Mouse (Mus musculus): Measurements from ENCODE around the gene Ucma. TPM values are rescaled to one million over a fixed set of nuclear protein-coding genes. Genes with fewer than 3 reads are reported as not detected.
A peak's percentile ranks its signal among the peaks of the same experiment; 100 is the strongest.
"Not testable (repeated sequence)": the region's sequence is repeated elsewhere in the genome, so short reads cannot be mapped to it uniquely, and the experiment has no call there.

Ucma gene
- polyA plus RNA-seq (2015; fragmentation: Nextera tagmentation; extraction: Ambion mirVana), result not detected in 2 replicates

DNA sequence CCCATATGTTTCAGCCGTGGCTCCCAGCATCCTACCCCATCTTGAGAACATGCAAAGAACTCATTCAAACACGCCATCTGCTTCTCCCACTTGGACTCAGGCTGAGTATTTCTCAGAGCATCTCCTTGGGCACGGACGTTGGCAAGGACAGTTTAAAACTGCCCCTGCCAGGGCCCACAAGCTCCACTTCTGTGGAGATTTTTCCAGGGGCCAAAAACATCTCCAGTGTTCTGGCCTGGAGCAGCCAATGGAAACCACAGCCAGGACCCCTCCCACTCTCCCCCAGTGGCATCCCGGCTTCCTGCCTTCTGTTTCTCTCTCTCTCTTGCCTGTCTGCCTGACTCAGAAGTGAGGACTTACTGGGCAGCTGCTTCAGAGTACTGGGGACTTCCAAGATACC, at the start of gene Ucma:
Gene Ucma (plus strand): TSS at position 316 of the 400 bp plus-strand sequence.
- H3K36me3 ChIP-seq (ENCODE audit: control insufficient read depth, insufficient read depth), result no peaks in the 10 kb centered on the region
- no peaks in the 10 kb centered on the region for H3K9me3 ChIP-seq (ENCODE audit: control insufficient read depth)
- no peak within 1 kb of the TSS for H3K4me3 ChIP-seq (ENCODE audit: low read depth, low read length)
- H3K4me2 ChIP-seq (replicated peaks; ENCODE audit: low read depth), result no peak within 1 kb of the TSS
- H3K9ac ChIP-seq (ENCODE audit: low read depth, low read length), result no peak within 1 kb of the TSS
- no peak for TF ChIP-seq CTCF (IDR thresholded peaks at IDR 0.05; ENCODE audit: low read depth)
- no peaks in the 10 kb centered on the region for H3K4me1 ChIP-seq (replicated peaks; ENCODE audit: control insufficient read depth, insufficient read depth, low read length)
- WGBS, result 64% methylated on average over 5 of the region's 5 CpGs
- no peak for ATAC-seq
- no peaks in the 10 kb centered on the region for H3K27me3 ChIP-seq (replicated peaks; ENCODE audit: control insufficient read depth, insufficient read depth, low read length)
- no peak within 1 kb of the TSS for H3K27ac ChIP-seq (ENCODE audit: low read depth, low read length)

DNA sequence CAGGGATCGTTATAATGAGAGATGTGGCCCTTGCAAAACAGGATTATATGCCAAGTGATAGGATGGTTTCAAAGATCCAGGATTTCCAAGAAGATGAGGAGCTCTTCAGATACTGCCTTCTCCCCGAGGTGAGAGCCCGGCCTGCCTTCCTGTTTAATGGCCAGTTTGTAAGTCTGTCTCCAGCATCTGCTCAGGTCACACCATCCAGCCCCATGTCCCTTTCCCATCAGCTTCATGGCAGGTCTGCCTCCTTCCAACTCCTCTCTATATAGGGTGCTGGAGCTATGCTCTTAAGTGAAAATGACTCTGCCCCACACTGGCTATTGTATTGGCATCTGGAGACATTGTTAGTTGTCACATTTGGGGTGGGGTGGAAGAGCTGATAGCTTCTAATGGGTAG, 48.5 kb upstream of the Ucma start:
- Histone ChIP-seq H3K36me3 (ENCODE audit: control insufficient read depth, insufficient read depth) (peaks cover 61% of the 10 kb centered on the region), H3K4me2 (replicated peaks; ENCODE audit: low read depth) (no peak overlapping the region), H3K4me3 (ENCODE audit: low read depth, low read length) (no peak overlapping the region), H3K4me1 (replicated peaks; ENCODE audit: control insufficient read depth, insufficient read depth, low read length) (no peaks in the 10 kb centered on the region), H3K9me3 (ENCODE audit: control insufficient read depth) (no peaks in the 10 kb centered on the region), H3K27ac (ENCODE audit: low read depth, low read length) (no peak overlapping the region), H3K27me3 (replicated peaks; ENCODE audit: control insufficient read depth, insufficient read depth, low read length) (no peaks in the 10 kb centered on the region), H3K9ac (ENCODE audit: low read depth, low read length) (no peak overlapping the region)
- TF ChIP-seq CTCF (IDR thresholded peaks at IDR 0.05; ENCODE audit: low read depth), result no peak
- ATAC-seq, result no peak
- WGBS, result 90% methylated on average over 3 of the region's 3 CpGs

DNA sequence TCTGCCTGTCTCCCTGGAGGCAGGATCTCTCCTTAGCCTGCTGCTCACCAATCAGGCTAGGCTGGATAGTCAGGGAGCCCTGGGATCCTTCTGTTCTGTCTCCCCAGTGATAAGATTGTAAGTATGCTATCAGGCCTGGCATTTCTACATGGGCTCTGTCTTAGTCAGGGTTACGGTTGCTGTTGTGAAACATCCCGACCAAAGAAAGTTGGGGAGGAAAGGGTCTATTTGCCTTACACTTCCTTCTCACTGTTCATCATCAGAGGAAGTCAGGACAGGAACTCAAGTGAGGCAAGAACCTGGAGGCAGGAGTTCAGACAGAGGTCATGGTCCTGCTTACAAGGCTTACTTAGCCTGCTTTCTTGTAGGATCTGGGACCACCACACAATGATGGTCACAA, 46.7 kb upstream of the Ucma start:
- Histone ChIP-seq H3K4me2 (replicated peaks; ENCODE audit: low read depth) (no peak overlapping the region), H3K4me3 (ENCODE audit: low read depth, low read length) (no peak overlapping the region), H3K9me3 (ENCODE audit: control insufficient read depth) (no peaks in the 10 kb centered on the region), H3K27ac (ENCODE audit: low read depth, low read length) (no peak overlapping the region), H3K36me3 (ENCODE audit: control insufficient read depth, insufficient read depth) (peaks cover 65% of the 10 kb centered on the region), H3K27me3 (replicated peaks; ENCODE audit: control insufficient read depth, insufficient read depth, low read length) (no peaks in the 10 kb centered on the region), H3K4me1 (replicated peaks; ENCODE audit: control insufficient read depth, insufficient read depth, low read length) (no peaks in the 10 kb centered on the region), H3K9ac (ENCODE audit: low read depth, low read length) (no peak overlapping the region)
- ATAC-seq, result no peak
- no peak for TF ChIP-seq CTCF (IDR thresholded peaks at IDR 0.05; ENCODE audit: low read depth)
- 66% methylated on average over 2 of the region's 2 CpGs for WGBS

DNA sequence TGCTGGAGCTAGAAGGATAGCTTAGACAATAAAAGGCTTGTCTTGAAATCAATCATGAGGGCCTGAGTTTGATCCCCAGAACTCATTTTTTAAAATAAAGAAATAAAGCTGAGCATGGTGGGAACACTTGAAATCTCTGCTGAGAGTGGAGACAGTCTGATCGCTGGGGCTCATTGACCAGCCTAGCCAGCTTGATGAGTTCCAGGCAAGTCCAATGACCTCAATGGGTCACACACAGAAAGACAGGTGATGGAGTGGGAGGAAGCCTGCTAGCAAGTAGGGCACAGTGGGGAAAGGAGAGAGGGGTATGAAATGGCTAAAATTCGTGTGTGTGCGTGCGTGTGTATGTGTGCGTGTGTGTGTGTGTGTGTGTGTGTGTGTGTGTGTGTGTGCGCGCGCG, 41.4 kb upstream of the Ucma start:
- TF ChIP-seq CTCF (IDR thresholded peaks at IDR 0.05; ENCODE audit: low read depth), result no peak

DNA sequence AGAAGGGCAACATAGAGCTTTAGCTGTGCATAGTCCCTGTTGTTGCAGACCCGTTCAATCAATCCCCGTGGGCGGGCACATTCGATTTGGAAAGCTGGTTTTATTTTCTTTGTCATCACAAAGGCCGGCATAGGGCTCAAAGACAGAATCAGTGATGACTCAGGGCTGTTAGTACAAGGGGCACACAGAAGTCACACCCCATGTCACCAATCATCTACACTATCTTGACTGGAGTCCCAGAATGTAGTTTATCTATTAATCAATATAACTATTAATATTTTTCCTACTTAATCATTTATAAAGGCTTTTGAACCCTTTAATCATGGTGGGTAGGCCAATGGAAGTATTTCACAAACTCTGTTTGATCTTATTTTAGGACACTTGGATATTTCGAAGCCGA, 38.0 kb upstream of the Ucma start:
- Histone ChIP-seq H3K36me3 (ENCODE audit: control insufficient read depth, insufficient read depth) (peaks cover 56% of the 10 kb centered on the region), H3K27me3 (replicated peaks; ENCODE audit: control insufficient read depth, insufficient read depth, low read length) (no peaks in the 10 kb centered on the region), H3K9me3 (ENCODE audit: control insufficient read depth) (no peaks in the 10 kb centered on the region), H3K4me1 (replicated peaks; ENCODE audit: control insufficient read depth, insufficient read depth, low read length) (no peaks in the 10 kb centered on the region), H3K27ac (ENCODE audit: low read depth, low read length) (no peak overlapping the region), H3K9ac (ENCODE audit: low read depth, low read length) (no peak overlapping the region), H3K4me2 (replicated peaks; ENCODE audit: low read depth) (no peak overlapping the region), H3K4me3 (ENCODE audit: low read depth, low read length) (no peak overlapping the region)
- no peak for ATAC-seq
- 83% methylated on average over 7 of the region's 7 CpGs for WGBS
- no peak for TF ChIP-seq CTCF (IDR thresholded peaks at IDR 0.05; ENCODE audit: low read depth)

More for the DNA sequence above, 41.4 kb upstream of the Ucma start:
- no peak overlapping the region for H3K27ac ChIP-seq (ENCODE audit: low read depth, low read length)
- no peak overlapping the region for H3K4me3 ChIP-seq (ENCODE audit: low read depth, low read length)
- ATAC-seq, result no peak
- no peaks in the 10 kb centered on the region for H3K9me3 ChIP-seq (ENCODE audit: control insufficient read depth)
- H3K27me3 ChIP-seq (replicated peaks; ENCODE audit: control insufficient read depth, insufficient read depth, low read length), result no peaks in the 10 kb centered on the region
- peaks cover 70% of the 10 kb centered on the region for H3K36me3 ChIP-seq (ENCODE audit: control insufficient read depth, insufficient read depth)
- no peak overlapping the region for H3K4me2 ChIP-seq (replicated peaks; ENCODE audit: low read depth)
- no peak overlapping the region for H3K9ac ChIP-seq (ENCODE audit: low read depth, low read length)
- 93% methylated on average over 9 of the region's 9 CpGs for WGBS
- no peaks in the 10 kb centered on the region for H3K4me1 ChIP-seq (replicated peaks; ENCODE audit: control insufficient read depth, insufficient read depth, low read length)

DNA sequence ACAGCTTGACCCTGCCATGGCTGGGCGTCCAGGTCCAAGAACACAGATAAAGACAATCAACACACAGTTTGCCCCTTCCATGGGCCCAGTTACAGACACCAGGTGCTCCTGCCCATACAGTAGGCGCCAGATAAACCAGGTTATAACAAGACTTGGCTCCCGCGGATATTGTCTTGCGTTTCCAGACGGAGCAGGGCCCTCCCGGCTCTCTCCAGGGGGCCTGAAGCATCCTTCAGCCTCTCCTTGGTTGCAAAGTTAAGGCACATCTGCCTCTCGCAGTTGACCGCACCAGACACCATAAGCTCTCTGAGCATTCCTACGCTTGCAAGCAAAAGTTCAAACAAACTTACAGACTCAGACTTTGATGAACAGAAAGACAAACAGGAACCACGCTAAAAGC, 35.1 kb upstream of the Ucma start:
- H3K27ac ChIP-seq (ENCODE audit: low read depth, low read length), result no peak overlapping the region
- no peaks in the 10 kb centered on the region for H3K27me3 ChIP-seq (replicated peaks; ENCODE audit: control insufficient read depth, insufficient read depth, low read length)
- ATAC-seq, result no peak
- no peak overlapping the region for H3K4me3 ChIP-seq (ENCODE audit: low read depth, low read length)
- H3K36me3 ChIP-seq (ENCODE audit: control insufficient read depth, insufficient read depth), result peaks cover 40% of the 10 kb centered on the region
- WGBS, result 91% methylated on average over 11 of the region's 11 CpGs
- no peaks in the 10 kb centered on the region for H3K4me1 ChIP-seq (replicated peaks; ENCODE audit: control insufficient read depth, insufficient read depth, low read length)
- 0 out of 2 replicates have a peak, but pooled peaks cover 3% of the 10 kb centered on the region for H3K9me3 ChIP-seq (ENCODE audit: control insufficient read depth)
- H3K4me2 ChIP-seq (replicated peaks; ENCODE audit: low read depth), result no peak overlapping the region
- H3K9ac ChIP-seq (ENCODE audit: low read depth, low read length), result no peak overlapping the region
- no peak for TF ChIP-seq CTCF (IDR thresholded peaks at IDR 0.05; ENCODE audit: low read depth)

DNA sequence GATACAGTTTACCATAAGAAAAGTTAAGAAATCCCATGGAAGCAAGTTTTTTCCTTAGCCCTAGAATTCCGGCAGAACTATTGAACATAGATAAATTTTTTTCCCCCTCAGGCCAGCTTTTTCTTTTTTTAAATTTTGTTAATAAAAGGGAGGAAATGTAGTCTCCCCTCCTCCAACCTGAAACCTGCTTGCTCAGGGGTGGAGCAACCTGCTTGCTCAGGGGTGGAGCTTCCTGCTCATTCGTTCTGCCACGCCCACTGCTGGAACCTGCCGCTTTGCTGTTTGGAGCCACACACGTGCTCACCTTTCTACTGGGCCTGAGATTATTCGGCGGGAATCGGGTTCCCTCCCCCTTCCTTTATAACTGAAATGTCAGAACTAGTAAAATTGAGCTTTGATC, 26.2 kb upstream of the Ucma start:
- H3K4me2 ChIP-seq (replicated peaks; ENCODE audit: low read depth); H3K4me3 ChIP-seq (ENCODE audit: low read depth, low read length); H3K27ac ChIP-seq (ENCODE audit: low read depth, low read length); H3K9me3 ChIP-seq (ENCODE audit: control insufficient read depth); H3K36me3 ChIP-seq (ENCODE audit: control insufficient read depth, insufficient read depth); H3K9ac ChIP-seq (ENCODE audit: low read depth, low read length); H3K4me1 ChIP-seq (replicated peaks; ENCODE audit: control insufficient read depth, insufficient read depth, low read length); H3K27me3 ChIP-seq (replicated peaks; ENCODE audit: control insufficient read depth, insufficient read depth, low read length): not testable (repeated sequence)
- 0 out of 2 replicates have a peak, but pooled peaks have one; percentile 56 for ATAC-seq
- WGBS, result 79% methylated on average over 5 of the region's 8 CpGs

Measured in intestine, postnatal 0 days (tissue).